Mouse (Mus musculus): Measurements from ENCODE around the gene Lin28b.

The Lin28b gene

GRCm38 (mm10) chr10:45485761-45486602, at the start of gene Lin28b:
Gene Lin28b (minus strand): TSS chr10:45486395.
- no peak for DNase-seq

- DNase-seq: no peak
Measured at GRCm38 (mm10) chr10:45511764-45512163, 25.6 kb upstream of the Lin28b start.

- DNase-seq: no peak
Measured at GRCm38 (mm10) chr10:45510662-45511061, 24.5 kb upstream of the Lin28b start.

GRCm38 (mm10) chr10:45500259-45500658, 14.1 kb upstream of the Lin28b start:
- DNase-seq: no peak

GRCm38 (mm10) chr10:45486603-45486946, 380 bp upstream of the Lin28b start:
- no peak for DNase-seq

GRCm38 (mm10) chr10:45485226-45485760, 902 bp downstream of the Lin28b start:
- no peak for DNase-seq

- no peak for DNase-seq
Measured at GRCm38 (mm10) chr10:45483210-45483609, 3.0 kb downstream of the Lin28b start.

- DNase-seq: no peak
Measured at GRCm38 (mm10) chr10:45473663-45474333, 12.4 kb downstream of the Lin28b start.

- no peak for DNase-seq
Measured at GRCm38 (mm10) chr10:45473143-45473484, 13.1 kb downstream of the Lin28b start.

GRCm38 (mm10) chr10:45472431-45473142, 13.6 kb downstream of the Lin28b start:
- no peak for DNase-seq

- DNase-seq: no peak
Measured at GRCm38 (mm10) chr10:45471321-45471720, 14.9 kb downstream of the Lin28b start.

GRCm38 (mm10) chr10:45470079-45470739, 16.0 kb downstream of the Lin28b start:
- no peak for DNase-seq

- no peak for DNase-seq
Measured at GRCm38 (mm10) chr10:45469027-45469996, 16.9 kb downstream of the Lin28b start.

- no peak for DNase-seq
Measured at GRCm38 (mm10) chr10:45468180-45468915, 17.8 kb downstream of the Lin28b start.

- DNase-seq: no peak
Measured at GRCm38 (mm10) chr10:45458637-45459036, 27.6 kb downstream of the Lin28b start.

GRCm38 (mm10) chr10:45458074-45458473, 28.1 kb downstream of the Lin28b start:
- DNase-seq: no peak

GRCm38 (mm10) chr10:45446625-45447024, 39.6 kb downstream of the Lin28b start:
- no peak for DNase-seq

GRCm38 (mm10) chr10:45446215-45446614, 40.0 kb downstream of the Lin28b start:
- DNase-seq: no peak

GRCm38 (mm10) chr10:45422372-45422771, 63.8 kb downstream of the Lin28b start:
- no peak for DNase-seq

GRCm38 (mm10) chr10:45412144-45412543, 74.1 kb downstream of the Lin28b start:
- DNase-seq: no peak

- DNase-seq: no peak
Measured at GRCm38 (mm10) chr10:45411741-45412140, 74.5 kb downstream of the Lin28b start.

All from thymus, adult 18-20 months (tissue).